Mouse (Mus musculus) gastrocnemius, postnatal 14 days (tissue): ENCODE results near the gene Crocc. TPM values are rescaled to one million over a fixed set of nuclear protein-coding genes. Genes with fewer than 3 reads are reported as not detected.
A peak's percentile ranks its signal among the peaks of the same experiment; 100 is the strongest.

ENCODE experiments used
- DNase-seq: peaks from one replicate; pipeline ENCODE4 v3.0.0; 2021; ENCODE audit warnings: mixed read lengths
- intact Hi-C: fragments of 180-260 bp; cut with DNase I; formaldehyde crosslinking; loops from one replicate; pipeline ENCODE4 v1.15.1; 2025; ENCODE audit warnings: low total_unique reads
- total RNA-seq, 2 experiments: library from RNA; stranded (reverse); gene quantifications; 2 replicates each; pipeline ENCODE4 v1.2.3; 2021

Crocc gene
- total RNA-seq, 2 experiments from 2014 or later: 2.6 to 4.0 TPM

GRCm38 (mm10) chr4:140993846-140994245 is 66.5 kb downstream of the Crocc start:
- intact Hi-C loops: no loop called here
- DNase-seq: no peak

- no peak for DNase-seq
- intact Hi-C loops: no loop called here
These were observed 68.1 kb downstream of the Crocc start for GRCm38 (mm10) chr4:140992215-140992614.

- no peak for DNase-seq
- intact Hi-C loops: no loop called here
These were observed 70.9 kb downstream of the Crocc start for GRCm38 (mm10) chr4:140989447-140989846.

DNA sequence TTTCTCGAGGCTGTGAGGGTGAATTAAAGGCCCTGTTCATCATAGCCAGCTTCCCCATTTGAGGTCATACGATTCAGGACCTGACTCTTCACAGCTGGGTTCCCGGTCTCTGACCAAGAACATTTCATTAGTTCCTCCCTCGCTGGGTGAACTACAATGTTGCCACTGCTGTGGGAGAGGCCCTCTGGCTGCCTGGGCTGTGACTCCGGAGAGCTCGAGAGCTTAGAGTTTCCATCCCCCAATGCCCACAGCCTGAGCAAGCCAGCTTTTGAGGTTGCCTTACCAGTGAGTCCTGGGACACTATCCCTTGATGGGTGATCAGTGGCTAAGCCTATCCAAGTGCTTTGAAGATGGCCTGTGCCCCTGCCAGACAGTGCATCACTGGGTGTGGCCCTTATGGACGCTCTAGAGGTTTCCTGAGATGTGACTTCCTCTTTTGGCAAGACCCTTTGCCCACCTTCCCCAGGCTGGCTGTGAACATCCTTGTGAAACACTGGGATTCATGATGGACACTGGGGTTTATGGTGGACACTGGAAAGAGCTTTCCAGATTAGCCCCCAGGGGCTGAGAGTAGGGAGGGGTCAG is 71.6 kb downstream of the Crocc start:
- intact Hi-C loops: no loop called here

DNA sequence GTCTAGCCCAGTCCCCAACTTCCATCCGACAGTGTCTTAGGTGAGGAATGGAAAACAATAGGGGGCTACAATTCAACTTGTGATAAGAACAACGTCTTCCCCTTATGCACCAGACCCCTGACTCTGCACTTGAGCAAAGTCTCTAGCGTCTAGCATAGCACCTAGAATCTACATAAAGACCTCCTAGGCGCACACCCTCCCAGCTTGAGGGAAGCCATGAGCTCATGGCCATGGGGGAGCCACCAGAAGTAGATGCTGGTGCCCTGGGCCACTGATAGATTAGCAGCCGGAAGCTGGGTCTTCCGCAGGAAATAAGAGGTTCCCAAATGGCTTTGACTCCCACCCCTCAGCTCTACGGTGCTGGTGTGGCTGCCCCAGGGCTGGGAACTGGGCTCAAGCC is 72.9 kb downstream of the Crocc start:
- DNase-seq: no peak
- intact Hi-C loops: no loop called here

More for the DNA sequence above, 71.6 kb downstream of the Crocc start:
- DNase-seq: no peak

GRCm38 (mm10) chr4:140986711-140987395 is 73.5 kb downstream of the Crocc start, which contains the start of gene Atp13a2:
TSS of gene Atp13a2 (plus strand) at chr4:140986873.
- peak; percentile 92 for DNase-seq
- intact Hi-C loops: no loop called here

DNA sequence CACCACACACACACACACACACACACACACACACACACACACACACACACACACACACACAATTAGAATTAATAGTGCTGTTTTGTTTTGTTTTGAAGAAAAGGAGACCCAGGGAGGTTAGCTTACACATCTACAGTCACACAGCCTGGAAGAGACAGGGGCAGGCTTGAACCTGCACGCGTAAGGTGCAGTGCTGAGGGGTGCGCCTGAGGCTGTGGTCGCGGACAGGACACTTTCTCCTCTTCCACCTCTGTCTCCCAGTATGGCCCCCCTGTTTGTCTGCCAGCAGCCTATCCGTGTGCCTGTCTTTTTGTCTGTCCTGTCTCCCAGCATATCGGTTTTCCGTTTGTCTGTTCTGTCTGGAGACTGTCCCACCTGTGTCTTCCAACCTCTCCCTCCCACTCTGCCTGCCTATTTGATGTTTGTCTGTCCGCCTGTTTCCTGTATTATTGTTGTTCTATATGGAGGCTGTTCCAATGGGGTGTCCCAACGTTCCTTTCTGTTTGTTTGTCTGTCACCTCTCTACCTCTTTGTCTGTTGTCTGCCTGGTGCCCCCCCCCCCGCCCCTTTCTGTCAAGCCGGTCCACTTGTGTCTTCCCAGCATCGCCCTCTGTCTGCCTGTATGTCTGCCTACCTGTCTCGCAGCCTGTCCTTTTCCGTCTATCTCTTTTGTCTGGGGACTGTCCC is 74.2 kb downstream of the Crocc start:
- no peak for DNase-seq
- intact Hi-C loops: no loop called here

- DNase-seq: no peak
- intact Hi-C loops: no loop called here
These were observed 75.8 kb downstream of the Crocc start for GRCm38 (mm10) chr4:140984544-140984943.

- intact Hi-C loops: no loop called here
- peak; percentile 65 for DNase-seq
These were observed 76.9 kb downstream of the Crocc start for GRCm38 (mm10) chr4:140983442-140983841.

DNA sequence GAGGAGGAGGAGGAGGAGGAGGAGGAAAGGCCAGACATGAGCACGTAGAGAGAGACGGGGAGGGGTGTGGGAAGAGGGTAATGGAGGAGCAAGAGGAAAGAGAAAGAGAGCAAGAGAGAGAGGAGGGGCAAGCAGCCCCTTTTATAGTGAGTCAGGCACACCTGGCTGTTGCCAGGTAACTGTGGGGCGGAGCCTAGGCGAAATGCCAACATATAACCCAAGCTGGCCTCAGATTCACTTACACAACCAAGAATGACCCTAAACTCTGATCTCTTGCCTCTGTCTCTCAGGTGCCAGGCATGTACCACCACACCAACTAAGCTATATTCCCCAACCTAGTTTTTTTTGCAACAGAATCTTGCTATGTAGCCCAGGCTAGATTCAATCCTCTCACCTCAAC is 77.5 kb downstream of the Crocc start:
- intact Hi-C loops: no loop called here

GRCm38 (mm10) chr4:140981605-140982004 is 78.7 kb downstream of the Crocc start:
- intact Hi-C loops: no loop called here

More for the DNA sequence above, 77.5 kb downstream of the Crocc start:
- no peak for DNase-seq

DNA sequence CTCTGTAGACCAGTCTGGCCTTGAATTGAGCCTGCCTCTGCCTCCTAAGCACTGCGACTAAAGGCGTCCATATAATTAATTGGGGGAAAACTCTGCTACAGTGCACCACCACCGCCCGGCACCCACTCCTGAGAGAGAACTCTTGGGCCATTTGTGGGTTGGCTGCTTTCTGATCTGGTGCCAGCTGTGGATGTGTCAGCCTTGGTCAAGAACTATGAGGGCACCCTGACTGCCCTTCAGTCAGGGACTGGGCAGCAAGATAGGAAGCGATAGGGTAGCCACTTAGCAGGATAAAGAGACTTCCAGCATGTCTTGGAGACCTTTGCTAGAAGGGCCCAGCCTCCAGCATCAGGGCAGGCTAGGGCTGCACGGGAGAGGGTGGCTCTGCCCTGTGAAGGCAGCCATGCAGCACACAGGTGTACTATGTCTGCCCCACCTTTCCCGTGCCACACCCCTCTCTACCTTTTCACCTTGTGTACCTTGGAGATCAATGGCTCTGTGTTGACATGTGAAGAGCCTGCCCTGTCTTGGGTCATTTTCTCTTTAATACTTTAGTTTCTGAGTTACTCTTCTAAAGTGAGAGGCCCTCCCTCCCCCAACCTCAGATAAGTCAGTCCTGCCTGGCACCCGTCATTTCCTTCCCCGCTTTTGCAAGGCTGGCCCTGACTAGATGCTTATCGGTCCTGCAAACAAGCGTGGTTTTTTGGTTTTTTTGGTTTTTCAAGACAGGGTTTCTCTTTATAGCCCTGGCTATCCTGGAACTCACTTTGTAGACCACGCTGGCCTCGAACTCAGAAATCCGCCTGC is 82.3 kb downstream of the Crocc start:
- intact Hi-C loops: no loop called here
- DNase-seq: no peak

More at GRCm38 (mm10) chr4:140981605-140982004, 78.7 kb downstream of the Crocc start:
- no peak for DNase-seq

- intact Hi-C loops: no loop called here
- no peak for DNase-seq
These were observed 83.1 kb downstream of the Crocc start for GRCm38 (mm10) chr4:140977278-140977677.

DNA sequence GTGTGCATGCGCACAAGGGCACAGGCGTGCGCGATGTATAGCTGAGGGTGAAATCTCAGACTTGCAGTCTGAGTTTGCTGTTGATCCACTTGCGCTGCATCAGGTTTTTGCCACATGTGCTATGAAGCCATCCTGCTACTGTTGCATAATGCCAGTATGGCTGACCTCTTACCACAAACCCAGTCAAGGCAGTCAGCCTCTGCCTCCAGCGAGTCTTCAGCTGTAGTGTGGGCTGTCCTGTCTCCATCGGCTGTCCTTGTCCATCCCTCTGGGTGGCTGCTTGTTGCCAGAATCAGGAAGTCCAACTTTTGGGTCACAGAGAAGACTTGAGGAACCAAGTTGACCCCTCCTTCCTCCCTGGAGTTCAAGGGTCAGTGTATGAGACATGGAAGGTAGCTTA is 85.0 kb downstream of the Crocc start:
- intact Hi-C loops: no loop called here
- no peak for DNase-seq

GRCm38 (mm10) chr4:140974408-140974807 is 85.9 kb downstream of the Crocc start:
- intact Hi-C loops: no loop called here
- no peak for DNase-seq

DNA sequence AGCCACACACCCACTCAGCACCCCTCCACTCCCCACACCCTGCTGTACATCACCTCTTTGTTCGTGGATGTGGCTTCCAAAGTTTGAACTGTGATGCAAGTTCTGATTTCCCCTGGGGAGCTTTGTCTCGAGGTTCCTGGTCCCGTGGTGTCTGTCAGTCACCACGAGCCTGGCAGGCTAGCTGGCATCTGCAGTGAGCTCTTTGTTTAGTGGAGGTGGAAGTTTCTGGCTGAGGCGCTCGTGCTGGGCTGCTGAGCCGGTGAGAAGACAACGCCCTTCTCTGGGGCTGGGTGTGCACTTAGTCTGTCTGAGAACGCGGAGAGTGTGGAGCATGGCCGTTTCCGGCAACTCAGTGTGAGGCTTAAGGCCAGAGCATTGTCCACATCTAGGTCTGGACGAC is 88.7 kb downstream of the Crocc start:
- intact Hi-C loops: no loop called here
- DNase-seq: peak; percentile 1

GRCm38 (mm10) chr4:140967386-140968159 is 92.8 kb downstream of the Crocc start:
- intact Hi-C loops: no loop called here

More at GRCm38 (mm10) chr4:140967386-140968159, 92.8 kb downstream of the Crocc start:
- no peak for DNase-seq
